Mouse (Mus musculus): ENCODE measurements around the gene Dscaml1.

DNA sequence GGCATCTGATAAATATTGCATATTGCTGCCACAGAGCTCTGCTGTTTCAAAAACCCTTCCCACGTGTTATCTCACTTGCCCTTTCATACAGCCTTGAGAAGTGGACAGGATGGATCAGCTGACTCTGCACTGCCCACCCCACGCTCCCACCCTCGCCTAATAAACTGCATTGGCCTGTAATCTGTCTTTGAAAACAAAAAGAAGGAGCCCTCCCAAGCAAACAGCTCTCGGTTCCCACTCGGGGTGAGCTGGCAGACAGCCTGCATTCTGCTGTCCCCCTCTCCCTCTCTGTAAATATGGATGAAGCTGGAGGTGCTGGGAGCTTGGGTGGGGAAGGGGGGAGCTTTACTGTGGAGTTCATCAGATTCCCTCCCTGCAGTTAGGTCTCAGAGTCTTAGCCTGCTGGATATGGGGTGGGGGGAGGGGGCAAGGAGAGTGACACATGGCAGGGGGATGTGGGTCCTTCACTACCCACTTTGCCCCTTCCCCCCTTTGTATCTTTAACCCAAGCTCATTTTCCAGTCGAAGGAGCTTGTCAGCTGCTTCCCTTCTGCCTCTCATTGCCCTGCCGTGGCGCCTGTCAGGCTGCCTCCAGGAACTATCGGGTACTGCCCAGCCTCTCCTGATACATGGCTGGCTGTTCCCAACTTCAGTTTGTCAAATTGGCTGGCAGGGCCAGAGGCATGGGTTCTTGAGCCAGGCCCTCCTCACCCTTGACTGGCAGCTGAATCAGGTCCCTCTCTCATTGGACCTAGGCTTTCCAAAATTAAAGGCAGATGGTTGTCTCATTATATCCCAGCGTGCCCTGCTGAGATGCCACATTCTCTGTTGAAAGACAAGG, 45.8 kb upstream of the Dscaml1 start:
- TF ChIP-seq POLR2A (IDR thresholded peaks at IDR 0.05; ENCODE audit: low read depth, low read length) (no peak), CTCF (conservative IDR thresholded peaks at IDR 0.05; ENCODE audit: insufficient read depth, insufficient read length, low read depth, low read length) (no peak)

Measured in kidney, adult 2 months (tissue).